Mouse (Mus musculus) thymus, adult 2 months (tissue): Measurements from ENCODE around the gene Rho.

Source experiments
- CTCF ChIP-seq: fragments of 200-500 bp; IDR thresholded peaks from 2 replicates; pipeline ENCODE4 v1.5.1; 2012; ENCODE audit warnings: mild to moderate bottlenecking, control low read depth, low read length, moderate library complexity, borderline replicate concordance; ENCODE audit not compliant: control insufficient read depth, poor library complexity, insufficient read depth; ENCODE audit errors: extremely low read depth
- POLR2A ChIP-seq: fragments of 200-500 bp; IDR thresholded peaks from 2 replicates; pipeline ENCODE4 v1.6.1; 2012; ENCODE audit warnings: mild to moderate bottlenecking, low read length, control low read depth, moderate library complexity; ENCODE audit not compliant: control insufficient read depth, poor library complexity, insufficient read depth; ENCODE audit errors: extremely low read depth

DNA sequence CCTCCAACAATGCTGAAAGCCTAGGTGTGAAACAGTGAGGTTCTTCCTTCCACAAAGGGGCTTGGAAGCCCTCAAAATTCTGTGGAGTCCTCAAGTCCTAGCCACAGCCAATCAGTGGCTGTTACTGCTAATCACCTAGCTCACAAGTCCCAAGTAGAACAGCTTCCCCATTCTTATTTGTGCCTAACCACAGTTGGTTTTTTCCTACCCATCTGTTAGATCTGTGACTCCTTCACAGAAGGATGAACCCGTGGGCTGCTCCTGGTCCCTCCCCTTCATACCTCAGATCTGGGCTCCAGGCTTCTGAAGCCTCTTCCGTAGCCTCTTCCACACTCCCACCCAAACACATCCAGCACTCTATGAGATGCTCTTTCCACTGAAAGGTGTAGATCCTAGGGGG is 24.7 kb upstream of the Rho start:
- TF ChIP-seq POLR2A (no peak), CTCF (no peak)
